Mouse (Mus musculus): Measurements from ENCODE around the gene Pip4k2c.

DNA sequence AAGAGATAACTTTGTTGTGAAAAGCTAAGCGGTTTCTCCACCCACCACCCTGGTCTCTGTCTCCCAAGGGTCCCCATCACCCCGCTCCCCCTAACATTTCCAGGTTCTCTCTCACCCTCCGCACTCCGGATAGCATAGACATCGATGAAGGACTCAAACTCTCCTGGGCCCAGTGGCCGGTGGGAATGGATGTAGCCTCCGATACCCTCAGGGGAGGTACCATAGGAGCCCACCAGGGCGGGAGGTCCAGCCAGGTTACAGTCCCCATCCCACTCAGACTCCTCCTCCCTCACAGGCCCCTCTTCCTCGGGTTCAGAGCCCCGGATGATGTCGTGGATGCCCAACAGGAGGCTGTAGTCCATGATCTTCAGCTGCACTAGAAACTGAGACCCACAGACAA, 11.9 kb downstream of the Pip4k2c start:
- TF ChIP-seq POLR2A (IDR thresholded peaks at IDR 0.05; ENCODE audit: borderline replicate concordance, extremely low read depth, insufficient read depth, insufficient read length, poor library complexity, severe bottlenecking) = no peak
- TF ChIP-seq CTCF (IDR thresholded peaks at IDR 0.05; ENCODE audit: borderline replicate concordance, extremely low read depth, insufficient read depth, insufficient read length) = no peak
